ENCODE assay signal across 11 mouse cellular contexts in the genomic region with DNA sequence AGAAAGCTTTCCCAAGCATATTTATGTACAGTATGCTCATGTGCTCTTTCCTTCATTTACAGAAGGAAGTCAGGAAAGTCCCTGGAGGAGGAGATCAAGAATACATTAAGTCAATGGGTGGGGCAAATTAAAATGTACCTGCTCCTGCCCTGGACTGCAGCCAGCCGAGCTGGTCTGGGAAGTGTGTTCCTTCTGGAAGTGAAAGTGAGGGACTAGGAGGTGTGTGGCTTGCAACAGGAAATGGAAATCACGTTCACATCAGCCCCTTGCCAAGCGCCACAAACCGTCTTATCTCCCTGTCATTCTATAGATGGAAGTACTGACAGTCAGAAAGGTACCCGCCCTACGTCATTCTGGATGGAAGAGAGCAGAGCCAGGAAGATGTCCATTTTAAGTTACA. TPM values are rescaled to one million over a fixed set of nuclear protein-coding genes. Genes with fewer than 3 reads are reported as not detected.
DNase-seq lines count a peak whose midpoint lies in the region; ATAC-seq lines count a peak whose summit lies in the region.
"Had no signal": no experiment of that assay in that cellular context is flagged by ENCODE, and none has a peak within 500 bp of the region (broad histone marks: within the 10 kb centered on the region; RNA-seq: fewer than 3 reads in every experiment).

No protein-coding gene starts in this region.

- H3K4me2 ChIP-seq in intestine, embryonic 15.5 days (replicated peaks) = peak overlapping the region; percentile 37
- peak overlapping the region; percentile 20; the same call in 1 of the 2 replicates for H3K4me2 ChIP-seq in stomach, embryonic 15.5 days
- H3K4me2 ChIP-seq: hindbrain, embryonic 12.5 days; limb, embryonic 12.5 days had no signal

- no peak overlapping the region for H3K9ac ChIP-seq in intestine, embryonic 15.5 days
- no peak overlapping the region for H3K9ac ChIP-seq in stomach, embryonic 15.5 days
- H3K9ac ChIP-seq: hindbrain, embryonic 12.5 days; limb, embryonic 12.5 days had no signal

- ATAC-seq in intestine, embryonic 15.5 days = peak; percentile 40; the same call in 1 of the 2 replicates
- ATAC-seq in stomach, embryonic 15.5 days (ENCODE audit: insufficient read depth, low FRiP score, low read depth) = no peak; the same call in 1 of the 2 replicates

- H3K36me3 ChIP-seq in intestine, embryonic 15.5 days = no peaks in the 10 kb centered on the region
- no peaks in the 10 kb centered on the region for H3K36me3 ChIP-seq in stomach, embryonic 15.5 days
- H3K36me3 ChIP-seq: forebrain, embryonic 10.5 days; hindbrain, embryonic 12.5 days; limb, embryonic 12.5 days had no signal

- no peak overlapping the region for H3K4me3 ChIP-seq in intestine, embryonic 15.5 days (replicated peaks)
- no peak overlapping the region for H3K4me3 ChIP-seq in stomach, embryonic 15.5 days (replicated peaks)
- H3K4me3 ChIP-seq: forebrain, embryonic 10.5 days; hindbrain, embryonic 12.5 days; limb, embryonic 12.5 days had no signal

- no peaks in the 10 kb centered on the region for H3K9me3 ChIP-seq in intestine, embryonic 15.5 days
- no peaks in the 10 kb centered on the region for H3K9me3 ChIP-seq in stomach, embryonic 15.5 days
- H3K9me3 ChIP-seq: forebrain, embryonic 10.5 days; hindbrain, embryonic 12.5 days; limb, embryonic 12.5 days had no signal

- H3K27me3 ChIP-seq in intestine, embryonic 15.5 days (replicated peaks) = no peaks in the 10 kb centered on the region
- no peaks in the 10 kb centered on the region for H3K27me3 ChIP-seq in stomach, embryonic 15.5 days (replicated peaks)
- H3K27me3 ChIP-seq: hindbrain, embryonic 12.5 days; limb, embryonic 12.5 days had no signal

- WGBS in intestine, embryonic 15.5 days = 45% methylated on average over 6 of the region's 6 CpGs
- WGBS in stomach, embryonic 15.5 days = 52% methylated on average over 6 of the region's 6 CpGs

- H3K4me1 ChIP-seq in intestine, embryonic 15.5 days (replicated peaks) = peaks cover 28% of the 10 kb centered on the region
- H3K4me1 ChIP-seq in stomach, embryonic 15.5 days = peaks cover 26% of the 10 kb centered on the region

- no peak overlapping the region for H3K27ac ChIP-seq in intestine, embryonic 15.5 days
- H3K27ac ChIP-seq in stomach, embryonic 15.5 days = no peak overlapping the region
- H3K27ac ChIP-seq: forebrain, embryonic 10.5 days; hindbrain, embryonic 12.5 days; limb, embryonic 12.5 days had no signal

- intact Hi-C loops in left cerebral cortex, postnatal 4 days (cut with DNase I) = no loop called here
- intact Hi-C loops in left cerebral cortex, postnatal 25 days (cut with DNase I) = no loop called here

- peak; percentile 6 for DNase-seq in left cerebral cortex, postnatal 4 days
- DNase-seq in left cerebral cortex, postnatal 25 days (ENCODE audit: low spot score in 2 of 2) = no peak
- DNase-seq in lung, adult 18-20 months = peak; percentile 78 to 84
- no peak for DNase-seq in adrenal gland, adult 8-10 months
- DNase-seq in right cerebral cortex, postnatal 25 days = no peak
- no peak for DNase-seq in urinary bladder, postnatal 4 days (ENCODE audit: low spot score in 2 of 2)

RNA-seq across cellular contexts. Expression of a gene that starts 0.4 kb away (rescaled TPM):
- not detected for total RNA-seq in left cerebral cortex, postnatal 4 days (2021)
- total RNA-seq in left cerebral cortex, postnatal 25 days (2021) = under 1 TPM; 0.09 to 0.11 TPM
- 0.16 and 0.28 TPM in 2 replicates for polyA plus RNA-seq in intestine, embryonic 15.5 days (2015; fragmentation: Nextera tagmentation; extraction: Ambion mirVana)
- 0.05 and 0.10 TPM in 2 replicates for polyA plus RNA-seq in stomach, embryonic 15.5 days (2015; fragmentation: Nextera tagmentation; extraction: Ambion mirVana)
- total RNA-seq in adrenal gland, adult 8-10 months (2022) = under 1 TPM; 0.34 to 0.83 (median 0.36) TPM
- polyA plus RNA-seq: forebrain, embryonic 10.5 days; limb, embryonic 12.5 days had no signal

Comparison
In these comparisons a context has a peak if more than half of its experiments do, and no peak if none do; other contexts are left out.
1. DNase-seq: peak in left cerebral cortex, postnatal 4 days (single experiment) and lung, adult 18-20 months (2 of 2); none in left cerebral cortex, postnatal 25 days (0 of 2), adrenal gland, adult 8-10 months (single experiment), right cerebral cortex, postnatal 25 days (single experiment) and urinary bladder, postnatal 4 days (0 of 2).